Mouse (Mus musculus) neutrophil, adult 5-6 weeks (primary cell): Measurements from ENCODE around the gene Ttc29. TPM values are rescaled to one million over a fixed set of nuclear protein-coding genes. Genes with fewer than 3 reads are reported as not detected.

Source experiments
- ATAC-seq: fragments of 151-379, 151-347 bp; 2 replicates; pipeline ENCODE4 v1.8.0; 2017; ENCODE audit warnings: mild to moderate bottlenecking, moderate TSS enrichment; ENCODE audit not compliant: insufficient number of reproducible peaks, poor library complexity, low FRiP score, severe bottlenecking; ENCODE audit errors: extremely low read depth
- total RNA-seq: library from RNA; stranded (forward); fragments of 200-1000 nt; gene quantifications from 2 replicates; pipeline ENCODE4 v1.2.3, GENCODE M21; 2017

Ttc29 gene
- total RNA-seq, 1 experiment from 2014 or later: not detected

GRCm38 (mm10) chr8:78346131-78346621 is 133.1 kb downstream of the Ttc29 start:
- no peak for ATAC-seq

GRCm38 (mm10) chr8:78353902-78354301 is 140.8 kb downstream of the Ttc29 start:
- ATAC-seq: no peak

GRCm38 (mm10) chr8:78354801-78355200 is 141.7 kb downstream of the Ttc29 start:
- ATAC-seq: no peak

DNA sequence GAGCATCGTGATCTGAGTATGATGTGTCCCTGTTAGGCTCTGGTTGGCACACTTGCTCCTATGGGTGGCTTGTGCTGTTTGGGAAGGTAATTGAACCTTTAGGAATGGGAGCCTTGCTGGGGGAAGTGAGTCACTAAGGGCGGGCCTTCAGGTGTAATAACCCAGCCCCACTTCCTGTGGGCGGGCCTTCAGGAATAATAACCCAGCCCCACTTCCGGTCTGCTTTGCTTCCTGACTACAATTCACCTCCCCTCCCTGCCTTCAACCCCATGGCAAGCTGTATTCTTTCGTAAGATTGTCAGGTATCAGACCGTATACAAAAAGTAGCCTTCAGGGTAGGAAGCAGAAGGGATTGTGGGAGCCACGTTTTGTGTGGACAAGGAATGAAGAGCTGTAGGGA is 177.7 kb downstream of the Ttc29 start:
- ATAC-seq: no peak

DNA sequence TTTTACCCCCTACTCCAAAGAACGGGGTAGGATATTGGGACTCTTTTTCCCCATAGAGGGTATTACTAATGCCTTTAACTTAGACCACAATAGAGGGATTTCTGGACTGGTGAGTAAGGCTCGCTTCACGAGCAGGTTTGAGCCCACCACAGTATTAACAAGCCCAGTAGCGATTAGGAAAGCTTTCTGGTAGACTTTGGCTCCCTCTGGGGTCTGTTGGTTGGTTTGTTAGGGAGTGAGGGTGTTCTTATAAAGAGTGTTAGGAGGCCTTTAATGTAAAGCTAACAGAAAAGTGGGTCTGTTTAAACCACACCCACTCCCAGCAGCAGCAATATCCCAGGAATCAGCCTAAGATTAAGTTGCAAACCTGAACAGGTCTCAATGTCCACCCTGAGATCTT is 206.2 kb downstream of the Ttc29 start:
- no peak for ATAC-seq

DNA sequence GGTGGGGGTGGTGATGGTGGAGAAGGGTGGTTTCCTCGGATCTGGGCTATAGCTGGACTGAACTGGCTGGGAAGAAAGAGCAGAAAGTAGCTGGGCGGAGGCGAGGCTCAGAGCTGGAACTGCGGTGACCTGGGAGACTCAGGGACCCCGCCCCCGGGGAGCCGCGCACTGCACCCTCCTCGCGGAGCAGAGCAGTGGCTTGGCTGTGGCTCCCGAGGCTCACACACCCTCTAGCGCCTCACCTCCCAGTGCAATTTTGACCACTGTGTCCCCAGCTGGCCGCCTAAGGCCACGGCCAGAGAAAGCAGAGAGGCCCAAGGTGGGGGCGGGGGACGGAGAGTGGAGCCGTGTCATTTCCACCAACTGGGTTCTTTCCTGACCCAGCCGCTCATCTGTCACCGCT is 207.0 kb downstream of the Ttc29 start:
- no peak for ATAC-seq

DNA sequence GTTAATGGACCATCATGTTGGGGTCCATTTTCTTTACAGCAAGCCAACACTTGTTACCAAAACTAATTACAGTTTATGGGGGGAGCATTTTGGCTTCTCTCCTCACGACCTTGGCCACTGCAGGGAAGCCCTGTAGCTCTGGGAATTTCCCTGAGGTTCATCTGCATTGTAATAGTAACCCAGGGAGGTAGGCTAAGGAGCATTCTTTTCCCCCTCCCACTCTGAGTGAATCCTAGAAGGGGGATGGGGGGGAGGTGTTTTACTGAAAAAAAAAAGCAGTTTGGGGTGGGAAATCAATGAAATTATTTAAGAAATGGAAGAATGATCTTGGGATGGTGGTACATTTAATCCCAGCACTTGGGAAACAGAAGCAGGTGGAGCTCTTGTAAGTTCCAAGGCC is 210.8 kb downstream of the Ttc29 start:
- ATAC-seq: no peak

DNA sequence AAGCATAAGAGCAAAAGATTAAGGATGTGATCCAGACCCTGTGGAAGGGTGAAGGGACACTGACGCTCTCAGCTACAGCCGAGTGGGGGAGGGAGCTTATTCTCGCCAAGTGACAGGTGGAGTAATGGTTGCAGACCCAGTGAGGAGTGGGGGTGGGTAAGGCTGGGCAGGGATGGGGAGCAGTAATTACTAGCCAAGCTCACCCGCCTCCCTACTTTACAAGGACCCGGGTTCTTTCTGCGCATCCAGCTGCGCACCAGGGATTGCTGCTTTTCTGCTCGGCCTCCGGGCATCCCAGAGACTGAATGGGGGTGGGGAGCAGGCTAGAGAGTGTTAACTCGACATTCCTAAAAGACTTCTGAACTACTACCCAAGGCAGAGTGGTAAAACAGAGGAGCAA is 213.4 kb downstream of the Ttc29 start:
- ATAC-seq: no peak

DNA sequence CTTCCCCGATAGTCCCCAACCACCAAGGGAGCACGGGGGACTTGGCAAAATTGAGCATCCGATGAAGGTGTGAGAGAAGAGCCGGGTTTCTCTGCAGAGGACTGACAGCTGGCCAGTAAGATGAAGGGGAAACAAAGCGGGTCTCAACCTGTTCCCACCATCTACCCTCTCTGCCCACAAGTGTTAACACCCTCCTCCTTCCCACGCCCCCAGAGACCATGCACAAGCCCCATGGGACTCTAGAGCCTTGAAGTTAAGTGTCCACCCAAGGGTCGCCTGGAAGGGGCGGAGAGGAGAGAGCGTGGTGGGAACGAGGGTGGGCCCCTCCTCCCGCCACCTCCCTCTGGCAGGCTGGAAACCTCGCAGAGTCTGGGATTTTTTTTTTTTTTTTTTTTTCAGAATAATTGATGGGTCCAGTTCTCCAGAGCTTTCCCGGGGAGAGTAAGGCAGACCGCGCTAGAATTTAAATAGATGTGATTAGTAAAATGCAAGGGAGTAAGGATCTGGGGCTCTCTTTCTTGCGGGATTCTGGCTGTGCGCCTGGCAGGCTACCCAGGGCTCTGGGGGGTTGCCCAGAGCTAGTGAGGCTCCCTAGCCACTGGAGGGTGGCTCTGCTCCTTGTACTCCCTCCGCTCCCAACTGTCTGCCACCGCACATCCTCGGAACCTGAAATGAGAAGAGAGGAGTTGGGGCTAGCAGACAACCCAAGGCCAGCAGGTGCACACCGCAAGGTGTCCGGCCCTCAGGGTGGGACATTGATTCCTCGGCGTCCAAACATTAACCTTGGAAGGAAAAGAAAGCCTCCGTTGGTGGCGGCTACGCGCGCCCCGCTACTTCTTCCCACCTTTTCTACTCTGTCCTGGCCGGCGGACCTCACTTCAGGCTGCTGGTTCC is 214.0 kb downstream of the Ttc29 start:
- no peak for ATAC-seq

GRCm38 (mm10) chr8:78427769-78428130 is 214.7 kb downstream of the Ttc29 start:
- ATAC-seq: no peak

- no peak for ATAC-seq
These were observed 215.1 kb downstream of the Ttc29 start for GRCm38 (mm10) chr8:78428148-78428547.

DNA sequence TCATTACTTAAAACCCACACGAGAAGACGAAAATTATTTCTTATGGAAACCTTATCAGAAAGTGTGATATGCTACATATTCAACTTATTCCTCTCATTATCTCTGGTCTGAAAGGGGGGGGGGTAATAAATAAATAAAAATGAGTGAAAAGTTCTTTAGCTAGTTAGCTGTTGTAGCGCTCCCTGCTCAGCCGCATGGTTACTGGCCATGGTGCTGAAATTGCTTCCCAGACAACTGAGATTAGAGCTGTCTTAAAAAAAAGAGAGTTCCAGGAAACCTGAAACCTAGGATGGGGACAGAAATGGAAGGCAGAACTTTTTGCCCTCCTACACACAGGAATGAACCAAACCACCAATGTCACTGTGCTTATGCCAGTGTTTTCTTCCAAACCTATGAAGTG is 218.3 kb downstream of the Ttc29 start:
- no peak for ATAC-seq

GRCm38 (mm10) chr8:78432451-78432850 is 219.4 kb downstream of the Ttc29 start:
- ATAC-seq: no peak

GRCm38 (mm10) chr8:78433318-78433717 is 220.2 kb downstream of the Ttc29 start:
- no peak for ATAC-seq

DNA sequence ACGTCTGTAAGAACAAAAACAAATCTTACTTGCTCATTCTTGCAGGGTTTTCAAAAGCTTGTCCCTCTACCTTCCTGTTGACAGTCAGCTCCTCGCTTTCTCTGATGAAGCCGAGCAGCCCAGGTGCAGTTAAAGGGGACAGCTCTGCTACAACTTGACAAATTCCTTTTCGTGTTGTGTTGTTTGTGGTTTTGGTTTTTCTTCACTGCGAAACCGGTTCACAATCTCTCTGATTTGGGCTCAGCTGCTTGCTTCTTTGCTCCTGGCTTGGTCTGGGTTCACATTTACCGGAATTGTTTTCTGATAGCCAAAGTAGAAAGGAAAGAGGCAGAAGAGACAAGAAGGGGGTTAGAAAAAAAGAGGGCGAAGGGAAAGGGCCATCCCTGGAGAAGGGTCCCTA is 221.2 kb downstream of the Ttc29 start:
- no peak for ATAC-seq

GRCm38 (mm10) chr8:78434823-78435623 is 221.9 kb downstream of the Ttc29 start:
- ATAC-seq: no peak

DNA sequence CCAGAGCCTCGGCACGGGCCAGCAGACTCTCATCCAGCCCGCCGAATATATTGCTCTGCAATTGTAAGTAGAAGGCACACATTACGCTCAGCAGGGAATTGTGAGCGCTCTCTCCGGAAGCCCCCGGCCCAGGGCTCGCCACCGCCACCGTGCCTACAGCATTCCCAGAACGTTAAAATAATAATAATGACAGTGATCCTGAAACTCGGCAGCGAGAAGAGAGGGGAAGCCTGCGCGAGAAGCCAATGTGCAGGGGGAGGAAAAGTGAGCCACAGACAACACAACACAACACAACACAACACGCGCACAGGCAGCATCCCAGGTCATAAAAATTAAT is 222.5 kb downstream of the Ttc29 start:
- no peak for ATAC-seq

DNA sequence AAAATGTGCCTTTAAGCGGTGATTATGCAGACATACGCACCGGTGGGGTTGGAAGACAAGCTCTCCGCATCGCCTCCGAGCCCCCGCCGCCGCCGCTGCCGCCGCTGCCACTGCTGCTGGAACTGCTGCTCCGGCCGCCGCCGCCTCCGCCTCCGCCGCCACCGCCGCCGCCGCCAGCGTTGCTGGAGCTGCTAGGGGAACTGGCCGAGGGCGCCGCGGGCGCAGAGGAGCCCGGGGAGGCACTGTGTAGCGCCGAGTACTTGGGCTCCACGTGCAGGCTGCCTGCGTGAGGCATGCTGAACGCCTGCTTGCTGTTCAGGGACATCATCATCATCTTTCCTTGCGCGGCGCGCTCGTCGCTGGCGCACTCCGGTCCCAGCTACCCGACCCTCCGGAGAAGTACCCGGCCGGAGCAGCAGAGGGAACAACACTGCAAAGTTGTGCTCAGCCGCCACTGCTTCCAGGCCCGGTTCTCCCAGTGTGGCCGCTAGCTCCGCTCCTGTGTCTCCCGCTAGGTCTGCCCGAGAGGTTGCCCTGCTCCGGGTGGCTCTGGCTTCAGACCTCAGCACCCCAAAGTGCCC is 223.1 kb downstream of the Ttc29 start, which contains the start of gene Pou4f2:
Gene Pou4f2 (minus strand): TSS at position 575 of the 581 bp plus-strand sequence.
- ATAC-seq: no peak

DNA sequence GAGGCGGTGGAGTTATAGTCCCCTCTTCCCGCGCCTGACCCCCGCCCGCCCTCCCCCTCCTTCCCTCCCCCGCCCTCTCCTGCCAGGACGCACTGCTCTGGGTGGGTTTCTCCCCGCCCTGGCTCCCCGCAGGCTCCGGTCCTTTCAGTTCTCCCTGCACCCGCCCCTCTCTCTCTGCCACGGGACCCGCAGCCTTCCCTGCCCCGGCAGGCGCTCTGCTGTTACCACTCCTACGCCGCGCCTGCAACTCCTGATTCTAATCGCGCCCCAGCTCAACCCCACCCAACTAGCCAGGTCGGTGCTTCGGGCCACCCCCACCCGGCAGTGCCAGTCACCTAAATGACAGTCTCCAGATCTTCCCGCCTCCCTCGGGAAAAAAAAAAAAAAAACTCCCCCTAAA is 223.6 kb downstream of the Ttc29 start:
- no peak for ATAC-seq
